Mouse (Mus musculus) ES-E14 (cell line): Measurements from ENCODE around the gene Cacnb4.

ENCODE experiments used
- CHD2 ChIP-seq: IDR thresholded peaks from 2 replicates; pipeline ENCODE4 v1.6.1; 2014; ENCODE audit warnings: mild to moderate bottlenecking, low read depth, low read length, inconsistent platforms
- HCFC1 ChIP-seq: IDR thresholded peaks from 2 replicates; pipeline ENCODE4 v1.6.1; 2012; ENCODE audit warnings: low read length, inconsistent platforms, borderline replicate concordance; ENCODE audit not compliant: insufficient read depth
- MAFK ChIP-seq: IDR thresholded peaks from 2 replicates; pipeline ENCODE4 v1.6.1; 2014; ENCODE audit warnings: mild to moderate bottlenecking, low read depth, low read length, inconsistent platforms; ENCODE audit not compliant: insufficient read depth
- ZC3H11A ChIP-seq: IDR thresholded peaks from 2 replicates; pipeline ENCODE4 v1.6.1; 2012; ENCODE audit warnings: low read depth, mild to moderate bottlenecking, inconsistent platforms, low read length, borderline replicate concordance
- ZNF384 ChIP-seq: IDR thresholded peaks from 2 replicates; pipeline ENCODE4 v1.6.1; 2012; ENCODE audit warnings: low read depth, low read length, inconsistent platforms

GRCm38 (mm10) chr2:52438013-52438412 is 238.6 kb downstream of the Cacnb4 start:
- TF ChIP-seq CHD2 (no peak), ZC3H11A (no peak), ZNF384 (no peak), HCFC1 (no peak), MAFK (no peak)
